Mouse (Mus musculus) MEL (cell line): Measurements from ENCODE around the gene Pdhx. TPM values are rescaled to one million over a fixed set of nuclear protein-coding genes. Genes with fewer than 3 reads are reported as not detected.

Experiments
- DNase-seq: peaks from one replicate; pipeline ENCODE4 v3.0.0; 2011; ENCODE audit warnings: low read depth, low spot score
- H3K27ac ChIP-seq: 2 replicates; pipeline ENCODE4 v1.5.1; 2012; ENCODE audit warnings: low read depth, mild to moderate bottlenecking, control low read depth, low read length, moderate library complexity; ENCODE audit not compliant: control insufficient read depth
- H3K27me3 ChIP-seq, 2 experiments: fragments of 150-350 bp in 1 of 2; sonication (generic) in 1 of 2; 2 replicates each; pipeline ENCODE4 v1.6.1; 2012; ENCODE audit warnings: low read length in 2 of 2, mild to moderate bottlenecking in 2 of 2, improper control_type of control experiment in 1 of 2, moderate library complexity in 1 of 2; ENCODE audit not compliant: insufficient read depth in 2 of 2, control insufficient read depth in 1 of 2
- H3K36me3 ChIP-seq, 2 experiments: 2 replicates each; pipeline ENCODE4 v1.6.1; 2012 to 2014; ENCODE audit warnings: low read length in 2 of 2, improper control_type of control experiment in 1 of 2, inconsistent platforms in 1 of 2, mild to moderate bottlenecking in 1 of 2; ENCODE audit not compliant: insufficient read depth in 2 of 2, control insufficient read depth in 1 of 2
- H3K4me1 ChIP-seq, 2 experiments: fragments of 150-350 bp in 1 of 2; sonication (generic) in 1 of 2; 2 replicates each; pipeline ENCODE4 v1.6.1; 2012; ENCODE audit warnings: low read length in 2 of 2, improper control_type of control experiment in 1 of 2, mild to moderate bottlenecking in 1 of 2; ENCODE audit not compliant: insufficient read depth in 2 of 2, control insufficient read depth in 1 of 2
- H3K4me3 ChIP-seq, 2 experiments: fragments of 150-350 bp in 1 of 2; sonication (generic) in 1 of 2; 2 replicates each; pipeline ENCODE4 v1.5.1; 2012; ENCODE audit warnings: low read depth in 2 of 2, low read length in 2 of 2, mild to moderate bottlenecking in 2 of 2, moderate library complexity in 2 of 2, control low read depth in 1 of 2, improper control_type of control experiment in 1 of 2; ENCODE audit not compliant: control insufficient read depth in 1 of 2, insufficient read depth in 1 of 2
- H3K79me2 ChIP-seq: 2 replicates; pipeline ENCODE4 v1.6.1; 2012; ENCODE audit warnings: mild to moderate bottlenecking, low read length, moderate library complexity; ENCODE audit not compliant: control insufficient read depth, poor library complexity, insufficient read depth
- H3K9ac ChIP-seq: 2 replicates; pipeline ENCODE4 v1.6.1; 2012; ENCODE audit warnings: low read depth, mild to moderate bottlenecking, control low read depth, low read length, moderate library complexity; ENCODE audit not compliant: control insufficient read depth, poor library complexity, severe bottlenecking
- H3K9me3 ChIP-seq: fragments of 150-350 bp; sonication (generic); replicated peaks from 2 replicates; pipeline ENCODE4 v1.6.1; 2012; ENCODE audit warnings: mild to moderate bottlenecking, low read length, improper control_type of control experiment, moderate library complexity; ENCODE audit not compliant: insufficient read depth
- CHD1 ChIP-seq: IDR thresholded peaks from 2 replicates; pipeline ENCODE4 v1.6.1; 2012; ENCODE audit warnings: low read depth, mild to moderate bottlenecking, inconsistent platforms, low read length, improper control_type of control experiment
- ELF1 ChIP-seq: IDR thresholded peaks from 2 replicates; pipeline ENCODE4 v1.6.1; 2014; ENCODE audit warnings: low read depth, mild to moderate bottlenecking, inconsistent platforms, low read length, improper control_type of control experiment, moderate library complexity
- EP300 ChIP-seq, 2 experiments: IDR thresholded peaks; 2 replicates each; pipeline ENCODE4 v1.6.1; 2011; ENCODE audit warnings: improper control_type of control experiment in 2 of 2, low read length in 2 of 2, low read depth in 1 of 2, mild to moderate bottlenecking in 1 of 2
- ETS1 ChIP-seq: IDR thresholded peaks from 2 replicates; pipeline ENCODE4 v1.6.1; 2012; ENCODE audit warnings: low read depth, mild to moderate bottlenecking, inconsistent platforms, low read length, improper control_type of control experiment, moderate library complexity
- GABPA ChIP-seq: IDR thresholded peaks from 2 replicates; pipeline ENCODE4 v1.6.1; 2012; ENCODE audit warnings: low read depth, mild to moderate bottlenecking, inconsistent platforms, low read length, improper control_type of control experiment, moderate library complexity
- GATA1 ChIP-seq: IDR thresholded peaks from 2 replicates; pipeline ENCODE4 v1.6.1; 2011; ENCODE audit warnings: low read depth, low read length, improper control_type of control experiment
- HCFC1 ChIP-seq: IDR thresholded peaks from 2 replicates; pipeline ENCODE4 v1.6.1; 2012; ENCODE audit warnings: low read depth, mild to moderate bottlenecking, inconsistent platforms, low read length, improper control_type of control experiment, moderate library complexity
- JUND ChIP-seq: IDR thresholded peaks from 2 replicates; pipeline ENCODE4 v1.6.1; 2011; ENCODE audit warnings: low read depth, mild to moderate bottlenecking, improper control_type of control experiment, low read length
- MAFK ChIP-seq: IDR thresholded peaks from 2 replicates; pipeline ENCODE4 v1.6.1; 2011; ENCODE audit warnings: low read depth, mild to moderate bottlenecking, low read length, improper control_type of control experiment, borderline replicate concordance
- MAX ChIP-seq: IDR thresholded peaks from 2 replicates; pipeline ENCODE4 v1.6.1; 2011; ENCODE audit warnings: low read length, improper control_type of control experiment
- MXI1 ChIP-seq: IDR thresholded peaks from 2 replicates; pipeline ENCODE4 v1.6.1; 2011; ENCODE audit warnings: mild to moderate bottlenecking, low read depth, low read length, improper control_type of control experiment
- MYB ChIP-seq: IDR thresholded peaks from 2 replicates; pipeline ENCODE4 v1.6.1; 2011; ENCODE audit warnings: mild to moderate bottlenecking, low read depth, low read length, improper control_type of control experiment
- MYC ChIP-seq: IDR thresholded peaks from 2 replicates; pipeline ENCODE4 v1.6.1; 2011; ENCODE audit warnings: low read depth, mild to moderate bottlenecking, low read length, improper control_type of control experiment, moderate library complexity
- NELFE ChIP-seq: IDR thresholded peaks from 2 replicates; pipeline ENCODE4 v1.6.1; 2011; ENCODE audit warnings: low read depth, low read length, improper control_type of control experiment
- NRF1 ChIP-seq: IDR thresholded peaks from 2 replicates; pipeline ENCODE4 v1.6.1; 2014; ENCODE audit warnings: low read depth, mild to moderate bottlenecking, inconsistent platforms, low read length, improper control_type of control experiment, moderate library complexity; ENCODE audit not compliant: poor library complexity, insufficient read depth, severe bottlenecking
- POLR2A ChIP-seq, 2 experiments: IDR thresholded peaks; 2 replicates each; pipeline ENCODE4 v1.6.1; 2011 to 2012; ENCODE audit warnings: low read length in 2 of 2, mild to moderate bottlenecking in 2 of 2, control low read depth in 1 of 2, improper control_type of control experiment in 1 of 2, low read depth in 1 of 2, moderate library complexity in 1 of 2; ENCODE audit not compliant: control insufficient read depth in 1 of 2, insufficient read depth in 1 of 2, poor library complexity in 1 of 2
- RAD21 ChIP-seq: IDR thresholded peaks from 2 replicates; pipeline ENCODE4 v1.6.1; 2011; ENCODE audit warnings: mild to moderate bottlenecking, low read depth, low read length, improper control_type of control experiment
- RCOR1 ChIP-seq: IDR thresholded peaks from 2 replicates; pipeline ENCODE4 v1.6.1; 2012; ENCODE audit warnings: low read depth, mild to moderate bottlenecking, inconsistent platforms, low read length, improper control_type of control experiment
- SIN3A ChIP-seq: IDR thresholded peaks from 2 replicates; pipeline ENCODE4 v1.6.1; 2012; ENCODE audit warnings: low read length, improper control_type of control experiment, inconsistent platforms
- TAL1 ChIP-seq: IDR thresholded peaks from 2 replicates; pipeline ENCODE4 v1.6.1; 2012; ENCODE audit warnings: mild to moderate bottlenecking, inconsistent platforms, low read length, moderate library complexity, mixed read lengths
- TBP ChIP-seq: IDR thresholded peaks from 2 replicates; pipeline ENCODE4 v1.8.0; 2011; ENCODE audit warnings: low read depth, low read length, improper control_type of control experiment
- TCF12 ChIP-seq: IDR thresholded peaks from 2 replicates; pipeline ENCODE4 v1.6.1; 2014; ENCODE audit warnings: low read depth, mild to moderate bottlenecking, inconsistent platforms, low read length, improper control_type of control experiment, moderate library complexity
- ZC3H11A ChIP-seq: IDR thresholded peaks from 2 replicates; pipeline ENCODE4 v1.6.1; 2012; ENCODE audit warnings: low read depth, mild to moderate bottlenecking, inconsistent platforms, low read length, improper control_type of control experiment
- ZKSCAN1 ChIP-seq: IDR thresholded peaks from 2 replicates; pipeline ENCODE4 v1.6.1; 2012; ENCODE audit warnings: low read depth, mild to moderate bottlenecking, inconsistent platforms, low read length, improper control_type of control experiment, moderate library complexity
- ZNF384 ChIP-seq: IDR thresholded peaks from 2 replicates; pipeline ENCODE4 v1.6.1; 2012; ENCODE audit warnings: low read depth, mild to moderate bottlenecking, inconsistent platforms, low read length, improper control_type of control experiment
- polyA plus RNA-seq, 2 experiments: library from polyadenylated mRNA; stranded (reverse) in 1 of 2; unstranded in 1 of 2; fragments of >175 nt in 1 of 2; fragments of >200 nt in 1 of 2; gene quantifications; 2 replicates each; pipeline versions ENCODE4 v1.2.1 to v1.2.4; 2012; ENCODE audit warnings: low replicate concordance in 2 of 2, low read depth in 1 of 2; ENCODE audit not compliant: insufficient read length in 2 of 2, insufficient read depth in 1 of 2, missing spikeins in 1 of 2
- total RNA-seq: library from RNA; depleted of rRNA; stranded (reverse); fragments of 300-350 nt; gene quantifications from 2 replicates; pipeline ENCODE4 v1.2.3, GENCODE M21; 2012

Gene Pdhx
- total and polyA plus RNA-seq, 3 experiments, result 48.4 to 73.3 TPM; not detected in 1

DNA sequence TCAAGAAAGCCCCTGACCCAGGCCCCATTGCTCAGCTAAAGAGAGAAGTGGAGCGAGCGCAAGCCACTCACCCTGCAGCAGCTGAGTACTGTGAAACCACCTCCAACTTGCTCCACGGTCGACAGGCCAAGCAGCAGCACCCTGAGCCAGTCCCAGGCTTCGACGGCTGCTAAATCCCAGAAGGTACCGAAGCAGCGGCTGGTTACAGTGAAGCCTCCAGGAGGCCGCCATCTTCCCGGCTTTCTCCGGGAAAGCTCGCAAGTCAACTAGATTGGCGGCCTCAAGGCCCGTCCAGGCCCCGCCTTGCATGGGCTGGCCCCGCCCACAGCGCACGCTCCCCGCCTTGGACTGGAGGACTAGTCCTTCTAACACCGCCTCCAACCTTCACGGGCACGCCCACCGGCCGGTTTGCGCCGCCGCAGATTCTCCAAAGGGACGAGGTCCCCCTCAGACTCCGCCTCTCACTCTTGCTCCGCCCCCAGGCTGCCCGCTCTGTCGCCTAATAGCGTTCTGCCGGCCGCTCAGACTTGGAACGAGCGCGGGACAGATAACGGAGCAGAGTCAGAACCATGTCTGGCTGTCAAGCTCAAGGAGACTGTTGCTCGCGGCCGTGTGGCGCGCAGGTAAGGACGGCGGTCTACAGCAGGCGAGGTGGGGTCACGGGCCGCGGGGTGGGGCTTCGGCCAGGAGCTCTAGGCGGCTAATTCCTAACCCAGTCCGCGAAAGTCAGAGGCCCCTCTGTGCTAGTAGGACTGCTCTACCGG lies at the start of gene Pdhx, which contains the start of gene Apip (continued):
- no peak for TF ChIP-seq CHD1
- TF ChIP-seq HCFC1, result peak; percentile 68
- no peak for TF ChIP-seq MYC
- peak; percentile 49; the same call in 1 of the 2 replicates for TF ChIP-seq MAX

DNA sequence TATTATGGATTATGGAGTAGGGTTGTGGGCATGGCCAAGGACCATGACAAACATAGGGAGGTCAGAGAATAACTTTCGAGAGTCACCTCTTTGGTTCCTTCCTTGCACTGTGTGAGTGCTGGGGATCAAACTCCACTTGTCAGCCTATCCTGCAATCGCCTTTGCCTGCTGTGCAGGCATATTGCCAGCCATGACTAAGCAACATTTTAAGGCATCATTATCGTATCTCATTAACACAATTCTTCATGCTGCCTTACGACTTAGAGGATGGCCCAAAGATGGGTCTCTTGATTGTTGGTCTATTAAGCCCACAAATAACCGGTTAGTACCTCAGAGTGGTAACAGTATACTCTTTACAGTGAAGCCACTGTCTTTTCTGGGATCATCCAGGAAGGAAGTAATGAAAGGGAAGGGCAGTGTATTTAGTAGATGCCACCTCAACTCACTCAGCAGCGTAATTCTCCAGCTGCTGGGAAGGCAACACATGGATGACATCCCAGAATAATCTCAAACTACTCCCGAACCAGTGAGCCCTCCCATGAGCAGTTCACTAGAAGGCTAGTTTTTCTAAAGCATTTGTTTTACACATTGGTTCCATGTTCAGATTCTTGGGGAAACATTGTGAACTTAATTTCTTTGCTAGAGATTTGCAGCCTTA lies 46.0 kb upstream of the Pdhx start:
- Histone ChIP-seq H3K27ac (peak overlapping the region; percentile 28), H3K4me3 (peak overlapping the region in 1 of 2 experiments; percentile 18; a peak in 1 of 4 replicates)
- DNase-seq, result peak; percentile 92

GRCm38 (mm10) chr2:103118324-103119196 lies 45.2 kb upstream of the Pdhx start:
- no peak overlapping the region for H3K9ac ChIP-seq
- H3K79me2 ChIP-seq, result no peaks in the 10 kb centered on the region
- DNase-seq, result no peak
- H3K4me3 ChIP-seq, result peak overlapping the region in 1 of 2 experiments; percentile 18; a peak in 1 of 4 replicates
- H3K36me3 ChIP-seq, result peaks cover 0 to 24% of the 10 kb centered on the region in 2 experiments; a peak in 2 of 4 replicates
- no peaks in the 10 kb centered on the region for H3K9me3 ChIP-seq
- TF ChIP-seq ETS1 (no peak), TAL1 (no peak), ZC3H11A (no peak), MYB (no peak), NELFE (no peak), GATA1 (no peak), SIN3A (no peak; the same call in 1 of the 2 replicates), ZNF384 (no peak), EP300 (IDR thresholded peaks at IDR 0.05; ENCODE audit: low read depth in 1 of 2, low read length in 2 of 2) (no peak), MYC (no peak), GABPA (no peak), MAX (no peak), RAD21 (no peak), ZKSCAN1 (no peak), JUND (no peak), RCOR1 (no peak)
- TF ChIP-seq, all 39 proteins: peak for 0
- no peaks in the 10 kb centered on the region for H3K27me3 ChIP-seq
- peaks cover 15 to 30% of the 10 kb centered on the region in 2 experiments for H3K4me1 ChIP-seq
- H3K27ac ChIP-seq, result peak overlapping the region; percentile 14; the same call in 1 of the 2 replicates

More for the DNA sequence above, 46.0 kb upstream of the Pdhx start:
- TF ChIP-seq POLR2A (IDR thresholded peaks at IDR 0.05; ENCODE audit: control insufficient read depth in 1 of 2, insufficient read depth in 1 of 2, low read depth in 1 of 2, low read length in 2 of 2, poor library complexity in 1 of 2) (no peak), SIN3A (peak; percentile 48; the same call in 1 of the 2 replicates), TAL1 (peak; percentile 38), GATA1 (peak; percentile 80), NRF1 (peak; percentile 39; the same call in 1 of the 2 replicates), ELF1 (no peak), TBP (no peak), GABPA (peak; percentile 78; the same call in 1 of the 2 replicates), MAFK (peak; percentile 75), RCOR1 (0 out of 2 replicates have a peak, but pooled peaks have one; percentile 42), ZNF384 (no peak), EP300 (IDR thresholded peaks at IDR 0.05; ENCODE audit: low read depth in 1 of 2, low read length in 2 of 2) (peak; percentile 85 to 88), MXI1 (peak; percentile 52; the same call in 1 of the 2 replicates), TCF12 (peak; percentile 73), ETS1 (peak; percentile 81)
- H3K4me1 ChIP-seq, result peaks cover 15 to 26% of the 10 kb centered on the region in 2 experiments
- H3K27me3 ChIP-seq, result no peaks in the 10 kb centered on the region
- no peaks in the 10 kb centered on the region for H3K9me3 ChIP-seq
- no peak overlapping the region for H3K9ac ChIP-seq
- no peaks in the 10 kb centered on the region for H3K79me2 ChIP-seq
- peaks cover 0 to 24% of the 10 kb centered on the region in 2 experiments; a peak in 2 of 4 replicates for H3K36me3 ChIP-seq
